Mouse (Mus musculus) MN1 (cell line): ENCODE measurements around the gene Gm10228.
"Not testable (repeated sequence)": the region's sequence is repeated elsewhere in the genome, so short reads cannot be mapped to it uniquely, and the experiment has no call there.

Experiments
- DNase-seq: peaks from one replicate; pipeline ENCODE4 v3.0.0-alpha.2; 2016; ENCODE audit warnings: low spot score

The Gm10228 gene

DNA sequence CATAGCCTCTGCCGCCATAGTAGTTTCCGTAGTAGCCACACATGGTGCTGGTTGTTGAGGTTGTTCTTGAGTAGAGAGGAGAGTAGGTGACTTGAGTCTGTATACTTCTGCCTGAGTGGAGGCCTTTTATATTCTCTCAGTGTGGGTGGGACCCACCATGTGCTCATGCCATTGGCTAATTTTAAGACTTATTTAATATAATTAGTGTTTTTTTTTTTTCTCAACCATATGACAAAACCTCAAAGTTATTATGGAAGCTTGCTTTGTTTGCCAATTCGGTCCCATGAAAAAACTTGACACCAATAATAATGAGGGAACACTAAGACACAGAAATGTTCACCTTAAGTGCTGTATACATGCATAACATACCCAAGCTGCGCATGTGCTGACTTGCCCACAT is at the start of gene Gm10228:
Gm10228 (minus strand) TSS at position 101 of the 400 bp plus-strand sequence.
- DNase-seq = not testable (repeated sequence)

GRCm38 (mm10) chr16:89071041-89071440 is 29.8 kb upstream of the Gm10228 start:
- not testable (repeated sequence) for DNase-seq

DNA sequence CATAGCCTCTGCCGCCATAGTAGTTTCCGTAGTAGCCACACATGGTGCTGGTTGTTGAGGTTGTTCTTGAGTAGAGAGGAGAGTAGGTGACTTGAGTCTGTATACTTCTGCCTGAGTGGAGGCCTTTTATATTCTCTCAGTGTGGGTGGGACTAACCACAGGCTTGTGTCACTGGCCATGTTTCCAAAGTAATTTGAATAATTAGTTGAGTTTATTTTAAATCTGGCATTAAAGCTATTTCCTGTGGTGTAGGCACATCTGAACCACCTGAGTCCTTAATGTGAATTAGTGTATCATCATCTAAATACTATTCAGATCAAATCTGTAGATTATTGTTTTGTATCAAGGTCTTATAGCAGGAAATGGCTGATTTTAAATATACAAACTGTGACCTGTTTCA is 22.6 kb upstream of the Gm10228 start, which contains the start of gene 1110025L11Rik:
1110025L11Rik (minus strand) TSS at position 101 of the 400 bp plus-strand sequence.
- DNase-seq = not testable (repeated sequence)

GRCm38 (mm10) chr16:89047783-89048182 is 6.5 kb upstream of the Gm10228 start, which contains the start of gene Krtap6-5:
Gene Krtap6-5 (minus strand): TSS chr16:89047883.
- no peak for DNase-seq

- not testable (repeated sequence) for DNase-seq
Measured at GRCm38 (mm10) chr16:89031399-89031798, 9.9 kb downstream of the Gm10228 start, which contains the start of gene Krtap6-1. Gene Krtap6-1 (plus strand): TSS chr16:89031699.

DNA sequence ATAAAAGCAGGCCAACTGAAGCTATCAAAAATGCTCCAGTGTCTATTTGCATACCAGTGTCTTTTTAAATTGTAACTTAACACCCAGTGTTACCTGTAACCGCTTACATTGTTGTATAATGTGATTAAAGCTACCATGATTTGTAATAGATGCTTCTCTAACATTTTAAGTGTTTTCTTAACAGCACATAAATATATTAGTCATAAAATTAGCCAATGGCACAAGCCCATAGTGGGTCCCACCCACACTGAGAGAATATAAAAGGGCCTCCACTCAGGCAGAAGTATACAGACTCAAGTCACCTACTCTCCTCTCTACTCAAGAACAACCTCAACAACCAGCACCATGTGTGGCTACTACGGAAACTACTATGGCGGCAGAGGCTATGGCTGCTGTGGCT is 26.3 kb downstream of the Gm10228 start, which contains the start of gene Gm10229:
Gm10229 (plus strand) TSS at position 301 of the 400 bp plus-strand sequence.
- not testable (repeated sequence) for DNase-seq

- DNase-seq = no peak
Measured at GRCm38 (mm10) chr16:89013973-89014372, 27.3 kb downstream of the Gm10228 start.

DNA sequence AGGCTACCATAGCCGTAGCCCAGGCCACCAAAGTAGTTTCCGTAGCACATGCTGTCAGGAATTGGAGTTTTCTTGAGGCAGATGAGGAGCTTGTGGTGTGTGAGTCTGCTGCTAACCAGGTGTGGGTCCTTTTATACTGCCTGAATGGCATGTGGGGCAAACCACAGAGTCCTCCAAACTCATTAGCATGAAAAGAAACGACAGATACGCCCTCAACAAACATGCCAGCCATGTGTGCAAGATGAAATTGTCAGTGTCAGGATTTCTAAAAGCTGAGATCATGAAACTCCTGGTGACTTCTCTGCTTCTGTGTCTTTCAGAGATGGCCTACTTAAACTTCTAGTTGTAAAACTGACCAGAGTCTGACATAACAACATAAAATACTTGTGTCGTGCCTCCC is 30.6 kb downstream of the Gm10228 start, which contains the start of gene Krtap22-2:
Krtap22-2 (minus strand) TSS at position 101 of the 400 bp plus-strand sequence.
- DNase-seq = no peak
